Mouse (Mus musculus): ENCODE results near the gene Syt1.

Syt1 gene

GRCm38 (mm10) chr10:108504128-108504870 is 506.5 kb downstream of the Syt1 start:
- no peak for DNase-seq

DNA sequence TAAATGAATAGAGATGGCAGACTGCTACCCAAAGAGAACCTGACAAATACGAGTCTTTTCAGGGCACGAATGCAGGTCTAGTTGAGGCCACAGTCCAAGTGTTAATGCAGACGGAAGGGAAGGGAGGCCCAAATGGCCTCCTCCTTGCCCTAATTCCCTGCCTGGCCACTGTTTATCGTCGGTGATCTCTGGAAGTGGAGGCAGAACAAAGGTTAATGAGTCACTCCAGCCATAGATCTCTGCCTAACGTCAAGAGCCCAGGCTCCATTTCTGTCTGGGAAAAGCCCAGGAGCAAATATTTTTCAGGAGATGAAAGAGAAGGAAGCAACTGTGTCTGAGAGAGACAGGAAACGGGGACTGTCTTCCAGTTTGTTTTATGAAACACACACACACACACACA is 520.6 kb downstream of the Syt1 start:
- DNase-seq, result no peak

DNA sequence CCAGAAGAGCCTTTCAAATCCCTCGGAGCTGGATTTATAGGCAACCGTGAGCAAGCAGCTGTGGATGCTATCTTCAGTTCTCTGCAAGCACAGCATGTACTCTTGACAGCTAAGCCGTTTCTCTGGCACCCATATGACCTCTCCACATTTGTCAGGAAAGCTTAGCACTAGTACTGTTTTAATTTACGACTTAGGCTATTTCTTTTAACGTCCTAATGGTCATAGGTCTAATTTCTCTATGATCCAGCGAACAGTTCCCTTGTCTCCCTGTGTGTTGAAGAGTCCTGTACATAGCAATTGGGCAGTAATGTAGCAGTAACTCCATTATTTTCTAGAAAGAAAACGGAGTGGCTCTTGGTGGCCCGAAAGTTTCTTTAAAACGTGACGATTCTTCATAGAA is 526.8 kb downstream of the Syt1 start:
- DNase-seq, result no peak

DNA sequence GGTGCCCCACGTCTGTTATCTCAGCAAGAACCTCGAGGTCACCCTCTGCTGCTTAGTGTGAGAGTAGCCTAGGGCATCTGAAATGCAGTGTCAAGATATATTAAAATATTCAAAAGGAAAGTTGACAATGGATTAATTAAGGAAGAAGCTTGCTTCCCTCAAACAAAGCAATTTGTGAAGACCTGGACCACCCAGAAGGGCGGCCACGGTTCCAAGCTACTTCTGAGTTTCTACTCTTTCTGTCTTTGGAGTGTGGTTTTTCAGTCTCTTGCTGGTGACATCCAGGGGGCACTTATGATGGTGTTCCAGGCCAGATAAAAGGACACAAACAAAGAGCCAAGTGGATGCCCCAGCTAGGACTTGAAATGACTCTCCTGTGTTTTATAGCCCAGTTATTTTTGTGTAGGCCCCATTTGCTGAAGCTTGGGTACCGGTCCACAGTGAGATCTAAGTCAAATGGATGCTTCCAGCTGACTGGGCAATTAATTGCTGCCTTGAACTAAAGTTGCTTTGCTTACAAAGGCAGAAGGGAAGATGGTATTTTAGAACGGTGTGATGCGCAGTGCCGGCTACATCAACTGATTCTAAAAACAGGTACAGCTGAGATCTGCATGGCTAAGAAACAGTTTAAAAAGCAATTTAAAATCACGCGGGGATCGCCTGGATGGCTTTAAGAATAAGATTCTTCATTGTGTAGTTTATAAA is 530.5 kb downstream of the Syt1 start:
- DNase-seq, result no peak

DNA sequence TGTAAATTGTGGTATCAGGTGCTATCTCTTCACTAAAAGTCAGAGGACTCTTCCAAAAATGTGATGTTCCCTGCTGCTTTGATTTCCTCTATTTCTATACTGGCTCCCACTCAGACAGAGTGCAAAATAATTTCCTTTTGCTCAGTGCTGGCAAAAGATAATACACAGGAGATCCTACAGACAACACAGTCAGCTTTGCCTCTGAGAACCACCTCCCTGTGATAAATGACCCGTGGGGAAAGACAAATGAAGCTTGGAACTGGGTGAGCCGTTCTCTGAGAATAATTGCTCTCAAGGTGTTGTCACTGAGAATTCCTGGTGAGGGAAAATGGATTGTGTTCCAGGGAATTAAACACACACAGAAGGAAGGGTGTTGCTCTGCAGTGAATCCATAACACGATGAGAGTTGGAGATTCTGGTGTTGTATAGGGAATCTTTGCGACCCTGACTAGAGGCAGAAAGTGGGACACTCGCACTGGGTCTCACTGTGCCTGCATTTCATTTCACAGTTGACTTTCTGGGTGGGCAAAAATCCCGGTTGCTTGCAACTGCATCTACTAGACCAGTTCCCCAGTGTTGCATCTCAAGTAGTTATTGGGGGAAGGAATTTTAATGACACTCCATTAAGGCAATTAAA is 540.3 kb downstream of the Syt1 start:
- DNase-seq, result no peak

- DNase-seq, result no peak
Measured at GRCm38 (mm10) chr10:108466539-108466938, 544.2 kb downstream of the Syt1 start.

DNA sequence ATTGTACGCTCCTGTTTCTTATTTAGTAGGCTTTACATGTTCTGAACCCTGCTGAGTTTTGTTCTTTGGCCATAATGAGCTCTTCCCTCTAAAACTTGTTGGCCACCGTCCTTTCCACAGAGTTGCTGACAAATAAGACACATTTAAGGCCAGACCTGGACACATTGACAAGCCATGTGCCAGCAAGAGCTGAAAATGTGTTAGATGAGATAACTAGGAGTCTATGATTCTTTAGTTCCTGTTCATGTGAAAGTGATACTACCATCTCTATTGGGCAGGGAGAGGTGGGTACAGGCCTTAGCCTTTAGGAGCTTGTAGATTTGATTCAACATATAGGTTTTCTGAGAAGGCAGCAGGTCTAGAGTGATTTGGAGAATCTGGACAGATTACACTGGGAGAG is 548.9 kb downstream of the Syt1 start:
- DNase-seq, result no peak

DNA sequence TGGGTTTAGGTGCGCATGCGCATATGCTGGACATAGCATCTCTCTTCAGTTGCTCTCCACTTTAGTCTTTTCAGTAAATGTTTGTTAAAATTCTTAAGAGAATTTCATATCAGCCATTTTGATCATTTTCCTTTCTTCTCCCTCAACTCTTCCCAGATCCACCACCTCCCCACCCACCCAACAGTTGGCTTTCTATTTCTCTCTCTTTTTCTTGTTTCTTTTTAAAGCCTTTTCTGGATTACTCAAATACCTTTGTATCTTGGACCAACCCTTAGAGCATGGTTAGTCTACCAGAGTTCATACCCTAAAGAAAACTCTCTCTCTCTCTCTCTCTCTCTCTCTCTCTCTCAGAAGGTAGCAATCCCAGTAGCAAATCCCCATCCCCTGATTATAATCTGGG is 553.7 kb downstream of the Syt1 start:
- DNase-seq, result no peak

DNA sequence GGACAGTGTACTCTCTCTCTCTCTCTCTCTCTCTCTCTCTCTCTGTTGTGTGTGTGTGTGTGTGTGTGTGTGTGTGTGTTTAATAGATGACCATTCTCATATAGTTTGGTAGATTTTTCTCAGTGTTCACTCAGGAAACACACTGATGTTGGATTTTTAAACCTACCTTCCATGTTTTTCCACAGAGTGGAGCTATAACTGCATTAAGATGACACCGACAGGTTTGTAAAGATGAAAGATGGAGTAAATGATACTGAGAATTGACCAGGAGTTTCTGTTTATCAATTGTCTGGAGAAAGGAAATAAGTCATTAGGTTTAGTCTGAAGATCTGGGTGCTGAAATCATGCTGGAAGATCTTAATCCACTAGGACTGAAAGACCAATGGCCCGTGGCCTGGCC is 554.9 kb downstream of the Syt1 start:
- DNase-seq, result no peak

- DNase-seq, result no peak
Measured at GRCm38 (mm10) chr10:108455204-108455603, 555.6 kb downstream of the Syt1 start.

DNA sequence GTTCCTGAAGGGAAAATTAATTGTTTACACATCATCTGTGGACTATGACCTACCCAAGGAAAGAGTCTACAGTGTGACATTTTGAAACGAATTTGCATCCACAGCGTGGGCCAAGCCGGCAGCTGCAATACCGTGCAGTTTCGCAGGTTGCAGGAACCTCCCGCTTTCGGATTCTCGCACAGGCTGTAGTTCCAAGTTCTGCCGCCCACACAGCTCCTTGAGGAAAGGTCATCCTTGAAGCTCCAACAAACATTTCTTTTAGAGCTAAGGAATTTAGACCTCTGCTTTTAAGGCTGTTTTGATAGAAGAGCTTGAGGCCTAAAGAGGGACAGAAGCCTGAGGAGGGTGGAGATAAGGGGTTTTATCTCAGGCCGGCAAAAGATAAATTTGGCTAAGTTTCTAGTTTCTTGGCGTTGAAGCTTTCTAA is 556.1 kb downstream of the Syt1 start:
- DNase-seq, result peak; percentile 81

DNA sequence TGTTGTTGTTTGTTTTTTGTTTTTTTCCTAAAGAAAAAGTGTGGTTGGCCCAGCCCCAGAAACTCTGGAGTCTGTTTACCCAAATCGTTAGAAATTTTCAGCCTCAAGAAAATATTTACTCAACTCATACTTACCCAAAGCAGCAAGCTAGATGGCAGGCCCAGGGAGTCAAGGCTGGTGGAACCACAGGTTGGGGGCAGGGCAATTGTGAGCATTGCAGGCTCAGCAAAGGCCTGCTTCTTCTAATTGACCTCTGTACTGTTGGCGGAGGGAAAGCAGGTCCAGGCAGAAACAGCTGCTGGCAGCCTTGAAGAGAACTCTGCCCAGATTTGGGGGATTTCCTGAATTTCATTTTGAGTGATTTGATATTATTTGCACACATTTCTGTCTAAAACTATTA is 557.2 kb downstream of the Syt1 start:
- no peak for DNase-seq

DNA sequence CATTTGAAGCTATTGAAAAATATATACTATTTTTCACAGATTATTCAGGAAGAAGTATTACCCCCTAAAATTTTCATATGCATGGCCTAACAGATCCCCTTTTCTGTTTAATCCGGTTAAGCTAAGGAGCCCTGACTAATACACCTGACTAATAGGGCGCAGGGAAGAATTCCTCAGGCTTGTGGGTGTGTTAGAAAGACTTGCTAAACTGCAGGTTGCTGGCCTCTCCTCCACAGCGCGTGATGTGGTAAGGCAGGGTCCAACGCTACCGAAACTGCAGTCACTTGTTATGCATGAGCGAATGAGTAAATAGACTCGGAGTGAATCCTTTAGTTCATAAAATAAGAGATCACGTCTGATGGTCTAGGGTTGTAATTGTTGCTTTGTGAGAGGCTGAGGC is 558.4 kb downstream of the Syt1 start:
- DNase-seq, result no peak

GRCm38 (mm10) chr10:108451516-108451915 is 559.3 kb downstream of the Syt1 start:
- DNase-seq, result no peak

GRCm38 (mm10) chr10:108450401-108450800 is 560.4 kb downstream of the Syt1 start:
- DNase-seq, result no peak

DNA sequence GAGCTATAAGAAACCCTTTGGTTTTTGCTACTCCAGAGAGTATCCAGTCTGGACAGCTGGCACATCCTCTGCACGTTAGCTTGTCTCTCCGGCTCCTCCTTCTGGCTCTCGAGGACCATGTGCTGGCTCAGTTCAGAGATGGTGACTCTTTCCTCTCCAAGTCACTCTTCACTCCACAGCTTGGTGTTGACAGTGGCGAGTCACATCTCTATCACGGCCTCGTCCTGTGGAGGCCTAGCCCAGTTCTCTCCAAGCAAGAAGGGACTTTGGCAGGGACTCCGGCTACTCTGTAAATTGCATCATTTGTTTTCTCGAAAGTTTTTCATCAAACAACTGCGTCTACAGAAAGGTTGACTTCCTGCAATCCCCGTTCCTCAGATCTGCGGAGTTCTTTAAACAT is 562.4 kb downstream of the Syt1 start:
- DNase-seq, result no peak
